21 mouse cellular contexts compared by ENCODE assay signal in genomic region chr6:59351108-59351789, GRCm38 (mm10).
DNase-seq lines count a peak whose midpoint lies in the region; ATAC-seq lines count a peak whose summit lies in the region.
"Had no signal": no experiment of that assay in that cellular context is flagged by ENCODE, and none has a peak within 500 bp of the region (broad histone marks: within the 10 kb centered on the region; RNA-seq: fewer than 3 reads in every experiment).

No protein-coding gene starts in this region.

- no peak overlapping the region for H3K4me2 ChIP-seq in forebrain, embryonic 16.5 days (ENCODE audit: low read length)
- H3K4me2 ChIP-seq: embryonic facial prominence, embryonic 13.5 days; heart, embryonic 15.5 days; hindbrain, embryonic 15.5 days; kidney, embryonic 15.5 days; midbrain, embryonic 12.5 days had no signal

- no peak overlapping the region for H3K27ac ChIP-seq in forebrain, embryonic 16.5 days (ENCODE audit: low read length)
- H3K27ac ChIP-seq: embryonic facial prominence, embryonic 13.5 days; heart, embryonic 15.5 days; hindbrain, embryonic 15.5 days; kidney, embryonic 15.5 days; midbrain, embryonic 12.5 days; stomach, postnatal 0 days had no signal

- no peaks in the 10 kb centered on the region for H3K36me3 ChIP-seq in forebrain, embryonic 16.5 days (ENCODE audit: control insufficient read depth, insufficient read depth)
- H3K36me3 ChIP-seq: embryonic facial prominence, embryonic 13.5 days; heart, embryonic 15.5 days; hindbrain, embryonic 15.5 days; kidney, embryonic 15.5 days; midbrain, embryonic 12.5 days had no signal

- DNase-seq in left cerebral cortex, postnatal 4 days = peak; percentile 62
- no peak for DNase-seq in left cerebral cortex, postnatal 14 days (ENCODE audit: low spot score in 2 of 2)
- peak; percentile 62 for DNase-seq in cerebellum, adult 11 months
- peak; percentile 85 for DNase-seq in cerebellum, adult 9-10 months
- DNase-seq in kidney, adult 18-20 months = no peak
- no peak for DNase-seq in lung, adult 18-20 months
- no peak for DNase-seq in thymus, postnatal 14 days
- DNase-seq: adrenal gland, adult 2 months; heart, postnatal 36 days; kidney, postnatal 36 days; lung, postnatal 10 days; right cerebral cortex, postnatal 14 days had no signal

- peaks cover 2% of the 10 kb centered on the region; the same call in 1 of the 2 replicates for H3K4me1 ChIP-seq in forebrain, embryonic 16.5 days (replicated peaks; ENCODE audit: control insufficient read depth, insufficient read depth, low read length)
- H3K4me1 ChIP-seq: embryonic facial prominence, embryonic 13.5 days; heart, embryonic 15.5 days; hindbrain, embryonic 15.5 days; kidney, embryonic 15.5 days; midbrain, embryonic 12.5 days had no signal

- peak; percentile 91 for ATAC-seq in forebrain, embryonic 16.5 days
- ATAC-seq: intestine, postnatal 0 days had no signal

- H3K9ac ChIP-seq in forebrain, embryonic 16.5 days (replicated peaks; ENCODE audit: low read depth, low read length) = no peak overlapping the region
- H3K9ac ChIP-seq: embryonic facial prominence, embryonic 13.5 days; heart, embryonic 15.5 days; hindbrain, embryonic 15.5 days; kidney, embryonic 15.5 days; midbrain, embryonic 12.5 days had no signal

- no peak overlapping the region for H3K4me3 ChIP-seq in forebrain, embryonic 16.5 days (replicated peaks; ENCODE audit: low read length)
- H3K4me3 ChIP-seq: embryonic facial prominence, embryonic 13.5 days; erythroblast, embryonic 14.5 days; heart, embryonic 15.5 days; hindbrain, embryonic 15.5 days; kidney, embryonic 15.5 days; midbrain, embryonic 12.5 days had no signal

- H3K9me3 ChIP-seq in forebrain, embryonic 16.5 days (ENCODE audit: control insufficient read depth, low read length) = no peaks in the 10 kb centered on the region
- H3K9me3 ChIP-seq: embryonic facial prominence, embryonic 13.5 days; heart, embryonic 15.5 days; hindbrain, embryonic 15.5 days; kidney, embryonic 15.5 days; midbrain, embryonic 12.5 days had no signal

- 61% methylated on average over 5 of the region's 5 CpGs for WGBS in forebrain, embryonic 16.5 days

- intact Hi-C loops in left cerebral cortex, postnatal 4 days (cut with DNase I) = no loop called here
- intact Hi-C loops in left cerebral cortex, postnatal 14 days (cut with DNase I) = no loop called here

- H3K27me3 ChIP-seq in forebrain, embryonic 16.5 days (replicated peaks; ENCODE audit: control insufficient read depth, insufficient read depth, low read length) = no peaks in the 10 kb centered on the region
- H3K27me3 ChIP-seq: embryonic facial prominence, embryonic 13.5 days; heart, embryonic 15.5 days; hindbrain, embryonic 15.5 days; kidney, embryonic 15.5 days; midbrain, embryonic 12.5 days had no signal

Comparison
In these comparisons a context has a peak if more than half of its experiments do, and no peak if none do; other contexts are left out.
1. DNase-seq: peak in left cerebral cortex, postnatal 4 days (single experiment), cerebellum, adult 11 months (single experiment) and cerebellum, adult 9-10 months (single experiment); none in left cerebral cortex, postnatal 14 days (0 of 2), kidney, adult 18-20 months (single experiment), lung, adult 18-20 months (0 of 2) and thymus, postnatal 14 days (single experiment).